Mouse (Mus musculus): ENCODE measurements around the gene Hic1.
"Not testable (repeated sequence)": the region's sequence is repeated elsewhere in the genome, so short reads cannot be mapped to it uniquely, and the experiment has no call there.

Gene Hic1

DNA sequence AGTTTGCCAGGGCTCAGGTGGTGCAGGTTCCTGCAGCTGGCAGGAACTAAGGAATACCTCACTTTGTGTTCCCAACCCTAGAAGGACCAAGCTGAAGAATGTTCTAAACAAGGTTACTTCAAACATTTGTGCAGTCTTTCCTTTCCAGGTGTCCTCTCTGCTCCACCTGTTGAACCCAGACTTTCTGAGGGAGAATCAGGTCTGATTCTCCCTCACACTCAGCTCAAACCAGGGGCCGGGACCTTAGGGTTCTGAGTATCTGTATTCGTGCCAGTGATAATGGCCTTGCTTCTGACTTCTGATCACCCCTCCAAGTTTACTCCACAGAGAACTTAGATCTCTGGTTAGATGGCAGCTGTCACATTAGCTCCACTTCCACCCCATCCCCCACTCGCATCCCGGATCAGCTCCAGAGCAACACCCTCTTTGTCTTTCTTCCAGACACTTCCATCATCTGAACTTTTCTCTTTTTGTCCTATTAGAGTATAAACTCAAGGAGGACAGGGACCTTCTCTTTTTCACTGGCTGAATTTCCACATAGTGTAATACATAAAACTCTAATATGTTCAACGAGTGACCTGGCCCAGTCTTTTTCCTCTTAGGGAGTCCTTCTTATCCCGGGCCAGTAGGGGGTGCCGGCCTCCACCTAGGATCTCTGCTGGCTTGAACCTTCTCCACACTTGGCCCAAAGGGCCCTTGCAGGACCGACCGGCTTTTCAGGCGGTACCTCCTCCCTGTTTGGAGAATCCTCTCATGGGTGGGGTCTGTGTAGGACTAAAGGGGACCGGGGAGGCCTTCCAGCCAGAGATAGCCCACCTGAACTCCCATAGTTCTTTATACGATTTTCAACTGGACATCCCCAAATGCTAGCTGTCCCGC, 23.3 kb upstream of the Hic1 start:
- DNase-seq (ENCODE audit: low spot score) = peak; percentile 83

DNA sequence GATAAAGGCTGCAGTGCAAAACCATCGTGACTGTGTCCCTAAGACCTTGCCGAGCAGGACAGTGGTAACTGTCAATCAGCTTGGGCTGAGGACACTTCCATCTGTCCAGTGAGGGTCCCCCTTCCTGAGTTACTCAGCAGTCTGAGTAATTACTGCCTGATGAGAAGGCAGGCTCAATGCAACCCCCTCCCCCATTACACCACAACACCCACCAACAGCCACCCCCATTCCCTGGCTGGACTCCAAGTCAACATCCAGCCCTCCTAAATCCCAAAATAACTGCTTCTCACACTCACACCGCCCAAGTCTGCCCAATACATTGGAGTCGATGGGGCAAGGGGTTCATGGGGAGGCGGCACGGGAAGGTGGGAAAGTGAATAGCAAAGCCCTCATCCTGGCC, 22.5 kb upstream of the Hic1 start:
- DNase-seq (ENCODE audit: low spot score) = no peak

DNA sequence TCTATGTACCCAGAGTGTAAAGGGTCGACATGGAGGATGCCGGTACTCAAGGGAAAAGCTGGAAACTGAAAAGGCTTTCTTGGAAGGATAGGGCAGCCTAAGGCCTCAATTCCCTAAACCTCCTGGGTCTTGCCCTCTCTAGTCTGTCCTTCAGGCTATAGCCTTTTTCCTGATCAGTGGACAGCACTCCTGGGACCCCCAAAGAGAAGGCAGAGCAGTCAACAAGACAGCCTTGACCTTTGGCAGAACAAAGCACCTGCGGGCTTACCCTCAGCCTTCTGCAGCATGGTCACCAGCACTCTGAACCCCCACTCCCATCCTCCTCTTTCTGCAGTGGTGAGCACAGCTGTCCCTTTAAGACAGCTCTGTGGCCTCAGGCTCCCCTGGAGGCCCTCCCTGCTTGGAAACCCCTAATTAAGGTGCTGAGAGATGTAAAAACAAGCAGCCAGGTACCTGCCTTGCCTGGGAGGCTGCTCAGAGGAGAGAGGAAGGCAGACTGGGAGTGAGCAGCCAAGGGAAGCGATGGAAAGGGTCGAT, 21.7 kb upstream of the Hic1 start, which contains the start of gene Dph1:
Dph1 (minus strand) TSS at position 337 of the 537 bp plus-strand sequence.
- no peak for DNase-seq (ENCODE audit: low spot score)

DNA sequence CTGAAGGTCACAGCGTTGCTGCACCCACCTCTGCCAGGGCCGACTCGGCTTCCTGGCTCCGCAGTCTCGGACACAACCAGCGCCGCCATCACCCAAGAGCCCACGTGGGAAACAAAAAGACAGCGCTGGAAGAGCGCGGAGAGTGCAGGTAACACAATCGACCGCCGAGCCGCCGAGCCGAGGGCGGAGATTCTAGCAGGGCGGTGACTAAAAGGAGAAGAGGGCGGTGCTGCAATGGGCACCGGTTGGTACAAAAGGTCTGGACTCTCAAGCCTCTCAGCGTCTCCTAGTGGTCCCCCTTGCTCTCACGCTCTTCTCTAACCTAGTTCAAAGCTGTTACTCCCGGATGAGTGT, 21.0 kb upstream of the Hic1 start:
- peak; percentile 85 for DNase-seq (ENCODE audit: low spot score)

DNA sequence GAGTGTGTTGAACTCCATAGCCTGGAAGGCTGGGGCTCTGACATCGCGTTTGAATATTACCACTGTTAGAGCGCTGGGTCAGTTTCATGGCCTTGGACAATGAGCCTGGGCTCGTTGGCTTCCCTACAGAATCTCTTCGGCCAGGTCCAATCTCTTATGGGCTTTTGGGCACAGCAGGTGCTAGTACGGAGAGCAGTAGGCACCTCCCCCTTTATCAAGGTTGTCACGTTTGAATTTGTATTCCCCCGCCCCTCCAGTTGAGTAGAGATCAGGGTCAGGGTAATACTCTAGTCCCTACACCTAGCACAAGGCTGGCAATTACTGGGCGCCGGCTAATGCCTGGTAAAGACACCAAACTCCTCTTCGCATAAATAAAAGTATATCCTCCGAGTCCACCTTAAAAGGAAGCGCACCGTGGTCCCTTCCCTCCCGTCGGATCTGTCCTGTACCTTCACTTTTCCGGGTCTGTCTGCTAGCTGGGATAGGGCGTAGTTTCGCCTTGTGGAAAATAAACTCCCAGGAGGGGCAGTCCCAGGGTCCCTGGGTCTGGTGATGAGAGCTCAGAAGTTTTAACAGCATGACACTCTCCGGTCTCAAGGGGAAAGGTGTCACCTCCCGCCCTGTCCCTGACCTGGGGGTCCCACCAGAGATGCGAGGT, 20.5 kb upstream of the Hic1 start:
- DNase-seq (ENCODE audit: low spot score) = no peak

DNA sequence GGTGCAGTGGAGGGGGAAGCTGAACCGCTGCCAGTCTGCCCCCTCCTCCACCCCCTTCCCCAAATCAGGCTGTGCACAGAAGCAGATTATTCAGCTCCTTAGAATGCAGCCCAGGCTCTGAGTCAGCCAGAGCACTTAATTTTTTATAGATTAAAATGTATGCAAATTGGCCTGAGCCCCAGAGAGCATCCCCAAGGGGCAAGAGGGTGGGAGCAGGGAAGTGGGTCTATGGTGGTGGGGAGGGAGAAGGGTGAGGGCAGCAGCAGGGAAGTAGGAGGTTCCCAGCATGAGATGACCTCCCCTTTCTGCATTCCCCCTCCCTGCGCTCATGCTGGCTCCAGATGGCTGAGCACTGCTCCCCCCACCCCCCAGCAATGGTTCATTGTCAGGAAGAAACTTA, 15.7 kb upstream of the Hic1 start:
- no peak for DNase-seq (ENCODE audit: low spot score)

DNA sequence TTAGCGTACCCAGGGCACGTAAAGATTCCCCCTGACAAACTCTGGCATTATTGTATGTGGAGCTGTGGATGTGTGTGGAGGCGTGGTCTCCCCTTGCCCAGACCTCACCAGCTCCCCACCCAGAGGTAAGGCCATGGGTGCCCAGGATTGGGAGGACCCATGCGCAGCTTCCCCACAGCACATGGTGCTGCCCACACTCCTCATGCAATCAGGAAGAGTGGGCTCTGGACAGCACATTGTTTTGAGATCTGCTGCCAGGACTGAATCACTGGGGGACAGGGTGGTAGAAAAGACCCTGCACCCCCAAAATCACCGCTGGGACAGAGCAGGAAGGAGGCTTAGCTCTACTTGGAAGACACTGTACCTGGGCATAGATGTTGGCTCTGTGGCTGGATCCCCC, 15.3 kb upstream of the Hic1 start:
- DNase-seq (ENCODE audit: low spot score) = no peak

DNA sequence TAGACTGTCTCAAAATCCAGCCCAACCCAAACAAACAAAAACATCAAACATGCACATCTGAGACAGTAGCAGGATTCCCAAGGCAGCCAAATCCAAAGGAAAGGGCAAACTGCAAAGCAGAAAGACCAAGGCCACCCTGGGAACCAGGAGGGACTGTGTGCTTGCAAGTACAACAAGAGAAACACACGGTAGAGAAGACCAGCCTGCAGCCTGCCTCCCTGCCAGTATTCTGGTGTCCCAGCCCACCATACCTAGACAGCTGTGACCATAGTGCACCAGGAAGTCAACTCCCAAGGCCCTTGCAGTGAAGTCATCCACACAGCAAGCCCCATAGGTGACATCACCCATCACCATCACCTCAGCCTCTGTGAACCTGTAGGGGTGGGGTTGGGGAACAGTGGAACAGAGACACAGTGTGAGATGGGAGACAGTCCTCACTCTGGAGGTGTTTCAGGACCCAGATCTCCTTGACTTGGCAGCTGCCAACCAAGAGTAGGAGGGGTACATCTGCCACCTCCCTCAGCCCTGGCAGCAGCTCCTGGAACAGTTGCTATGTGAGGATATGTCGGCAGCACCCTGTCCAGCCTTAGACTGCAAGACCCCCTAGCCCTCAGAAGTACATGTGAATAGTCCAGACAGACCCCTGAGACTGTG, 14.7 kb upstream of the Hic1 start:
- DNase-seq (ENCODE audit: low spot score) = no peak

DNA sequence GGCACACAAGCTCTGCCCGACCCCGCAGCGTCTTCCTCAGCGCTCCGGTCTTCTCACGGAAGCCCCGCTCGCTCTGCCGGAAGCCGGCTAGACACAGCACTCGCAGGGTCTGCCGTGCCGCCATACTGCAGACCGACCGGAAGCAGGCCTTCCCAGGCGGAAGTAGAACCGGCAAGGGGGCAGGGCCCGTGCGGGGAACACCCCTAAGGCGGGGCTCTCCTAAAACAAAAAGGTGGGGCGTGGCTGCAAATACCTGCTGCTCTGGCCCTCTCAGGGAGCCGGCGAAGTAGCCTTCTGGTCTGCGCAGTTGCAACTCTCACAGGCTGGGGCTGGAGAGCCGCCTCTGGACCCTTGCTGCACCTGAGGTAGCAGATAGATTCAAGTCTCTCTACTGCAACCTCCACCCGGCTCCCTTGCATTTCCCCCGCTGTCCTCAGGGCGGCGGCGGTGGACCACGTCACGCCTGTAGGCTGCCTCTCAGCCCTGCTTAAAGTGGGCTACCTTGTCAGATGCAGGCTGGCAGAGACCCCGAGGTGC, 9.4 kb upstream of the Hic1 start, which contains the start of gene Ovca2:
Ovca2 (minus strand) TSS at position 164 of the 537 bp plus-strand sequence.
- peak; percentile 89 for DNase-seq (ENCODE audit: low spot score)

DNA sequence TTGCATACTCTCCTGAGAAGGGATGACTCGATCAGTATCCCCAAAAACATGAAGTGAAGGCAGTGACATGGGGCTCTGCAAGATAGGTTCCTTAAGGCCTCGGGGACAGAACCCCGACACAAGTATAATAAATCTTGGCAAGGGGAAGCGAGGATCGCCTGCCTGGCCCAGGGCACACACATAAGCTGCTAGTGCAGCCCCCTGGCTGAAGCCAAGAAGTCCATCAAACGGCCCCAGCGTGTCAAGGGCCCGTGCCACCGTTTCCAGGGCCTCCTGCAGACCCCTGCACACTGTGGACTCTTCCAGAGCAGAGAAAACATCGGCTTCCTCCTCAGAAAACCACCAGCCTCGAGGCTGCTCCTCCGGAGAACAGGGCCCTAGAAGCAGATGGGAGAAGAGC, 8.7 kb upstream of the Hic1 start:
- DNase-seq (ENCODE audit: low spot score) = no peak

DNA sequence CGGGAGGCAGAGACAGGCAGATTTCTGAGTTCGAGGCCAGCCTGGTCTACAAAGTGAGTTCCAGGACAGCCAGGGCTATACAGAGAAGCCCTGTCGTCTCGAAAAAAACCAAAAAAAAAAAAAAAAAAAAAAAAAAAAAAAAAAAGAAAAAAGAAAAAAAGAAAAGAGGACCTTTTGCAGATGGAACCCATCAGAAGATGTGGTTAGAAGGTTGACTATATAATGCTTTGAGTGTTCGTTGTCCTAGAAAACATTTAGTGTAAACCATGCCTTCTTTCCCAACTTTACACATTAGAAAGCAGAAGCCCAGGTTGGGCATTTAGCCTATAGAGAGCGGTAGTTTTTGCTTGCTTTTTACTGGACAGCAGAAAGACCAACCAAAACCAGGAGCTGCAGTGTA, 5.3 kb upstream of the Hic1 start:
- DNase-seq (ENCODE audit: low spot score) = not testable (repeated sequence)

DNA sequence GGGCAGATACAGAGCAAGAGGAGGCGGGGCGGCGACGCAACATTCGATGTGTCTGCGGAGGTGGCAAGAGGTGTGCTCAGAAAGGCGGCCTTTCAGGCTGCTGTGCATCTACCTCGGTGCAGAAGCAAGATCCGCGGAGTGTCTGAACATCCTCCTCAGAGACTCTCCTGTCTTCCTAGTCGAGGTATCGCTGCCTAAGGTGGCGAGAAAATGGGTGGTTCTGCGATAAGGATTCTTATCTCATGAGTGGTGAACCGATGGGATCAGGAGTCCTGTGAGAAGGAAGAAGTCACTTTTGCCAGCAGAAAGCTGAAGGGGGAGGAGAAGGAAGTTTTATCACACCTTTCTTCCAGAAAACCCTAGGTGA, 4.5 kb upstream of the Hic1 start:
- no peak for DNase-seq (ENCODE audit: low spot score)

DNA sequence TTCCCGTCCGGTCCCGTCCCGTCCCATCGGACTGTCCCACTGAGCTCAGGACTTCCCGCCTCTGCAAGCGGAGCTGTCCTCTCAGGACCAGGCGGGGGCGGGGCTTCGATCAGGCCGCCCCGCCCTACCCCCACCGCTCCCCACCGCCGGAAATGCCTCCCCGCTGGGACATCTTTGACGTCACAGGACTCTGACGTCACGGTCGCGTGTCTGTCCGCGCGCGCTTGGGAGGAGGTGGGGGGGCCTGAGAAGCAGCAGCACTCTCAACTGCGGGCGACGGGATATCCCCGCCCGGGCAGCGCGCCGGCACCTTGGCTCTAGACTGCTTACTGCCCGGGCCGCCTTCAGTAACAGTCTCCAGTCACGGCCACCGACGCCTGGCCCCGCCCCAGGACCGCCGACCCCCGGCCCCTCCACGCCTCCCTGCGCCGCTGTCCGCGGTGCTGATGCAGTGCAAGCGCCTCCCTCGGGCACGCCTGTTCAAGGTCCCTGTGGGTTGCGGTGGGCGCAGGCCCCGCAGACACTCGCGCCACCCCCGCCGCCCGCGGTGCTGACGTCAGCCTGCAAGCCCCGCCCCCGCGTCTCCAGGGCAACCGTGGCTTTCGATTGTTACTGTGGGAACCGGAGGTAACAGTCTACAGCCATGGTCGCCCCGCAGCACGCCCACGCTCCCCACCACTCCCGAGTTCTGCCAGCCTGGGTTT, 3.9 kb upstream of the Hic1 start:
- DNase-seq (ENCODE audit: low spot score) = peak; percentile 89

DNA sequence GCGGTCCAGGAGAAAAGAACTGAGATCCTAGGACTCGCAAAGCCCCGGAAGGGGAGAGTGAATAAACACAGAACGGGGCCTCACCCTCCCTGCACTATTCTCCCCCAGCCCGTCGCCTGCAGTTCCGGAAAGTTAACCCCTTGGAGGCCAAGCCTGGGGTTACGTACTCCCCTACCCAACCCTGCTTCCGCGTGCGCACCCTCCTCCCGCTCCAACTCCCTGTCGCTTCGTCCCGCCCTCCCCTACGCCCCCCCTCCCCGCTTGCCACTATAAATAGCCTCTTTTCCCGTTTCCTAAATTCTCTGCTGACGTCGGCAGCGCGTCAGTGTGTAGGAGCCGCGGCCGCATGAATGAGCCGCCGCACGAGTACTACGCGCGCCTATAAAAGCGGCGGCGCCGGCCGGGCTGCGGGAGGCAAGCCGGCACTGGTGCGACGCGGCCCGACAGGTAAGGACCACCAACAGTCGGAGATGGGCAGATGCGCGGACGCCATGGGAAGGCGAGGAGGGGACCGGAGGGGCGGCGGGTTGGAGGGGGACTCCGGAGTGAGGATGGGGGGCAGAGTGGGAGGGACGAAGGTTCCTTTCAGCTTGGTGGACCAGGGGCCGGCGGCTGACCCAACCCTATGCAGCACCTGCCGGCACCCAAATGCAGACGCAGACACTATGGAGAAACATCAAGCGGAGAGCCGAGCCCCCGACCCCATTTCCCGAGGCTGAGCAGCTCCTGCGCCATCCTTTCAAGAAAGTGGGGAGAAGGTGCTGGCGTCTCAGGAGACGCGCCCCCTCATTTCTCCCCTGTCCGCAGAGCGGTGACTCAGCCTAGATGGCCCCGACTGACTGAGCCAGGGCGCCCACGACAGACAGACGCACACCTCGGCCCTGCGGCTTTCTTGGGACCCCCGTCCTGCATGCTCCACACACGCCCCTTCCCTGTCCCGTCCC, 3.1 kb upstream of the Hic1 start:
- peak; percentile 31 for DNase-seq (ENCODE audit: low spot score)

DNA sequence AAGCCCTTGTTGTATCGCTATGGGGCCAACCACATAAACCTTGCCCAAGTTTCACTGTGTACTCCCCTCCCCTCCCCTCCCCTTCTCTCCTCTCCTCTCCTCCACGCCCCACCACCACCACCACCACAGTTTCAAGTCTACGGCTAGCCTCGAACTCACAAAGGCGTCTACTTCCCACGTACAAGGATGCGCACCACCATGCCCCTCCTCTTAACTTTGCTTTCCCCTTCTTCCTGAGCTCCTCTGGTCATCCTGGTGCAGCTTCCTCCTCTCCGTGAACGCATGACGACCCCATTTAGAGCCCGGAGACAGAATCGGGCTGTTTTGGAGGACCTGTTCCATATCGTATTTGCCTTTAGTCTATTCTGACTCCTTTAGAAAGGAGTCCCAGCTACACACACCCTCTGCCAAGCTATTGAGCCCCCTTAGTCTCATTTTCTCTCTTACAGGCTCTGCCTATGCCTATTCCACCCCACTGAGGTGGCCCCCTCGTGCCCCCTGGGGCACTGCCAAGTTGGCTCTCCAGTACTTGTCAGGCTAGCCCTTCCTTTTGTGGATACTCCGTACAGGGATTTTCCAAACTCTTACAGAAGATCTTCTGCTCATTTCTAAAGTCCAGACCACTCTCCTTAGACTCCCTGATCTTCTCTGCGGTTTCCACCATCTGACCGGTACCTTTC, 2.0 kb upstream of the Hic1 start:
- DNase-seq (ENCODE audit: low spot score) = no peak

DNA sequence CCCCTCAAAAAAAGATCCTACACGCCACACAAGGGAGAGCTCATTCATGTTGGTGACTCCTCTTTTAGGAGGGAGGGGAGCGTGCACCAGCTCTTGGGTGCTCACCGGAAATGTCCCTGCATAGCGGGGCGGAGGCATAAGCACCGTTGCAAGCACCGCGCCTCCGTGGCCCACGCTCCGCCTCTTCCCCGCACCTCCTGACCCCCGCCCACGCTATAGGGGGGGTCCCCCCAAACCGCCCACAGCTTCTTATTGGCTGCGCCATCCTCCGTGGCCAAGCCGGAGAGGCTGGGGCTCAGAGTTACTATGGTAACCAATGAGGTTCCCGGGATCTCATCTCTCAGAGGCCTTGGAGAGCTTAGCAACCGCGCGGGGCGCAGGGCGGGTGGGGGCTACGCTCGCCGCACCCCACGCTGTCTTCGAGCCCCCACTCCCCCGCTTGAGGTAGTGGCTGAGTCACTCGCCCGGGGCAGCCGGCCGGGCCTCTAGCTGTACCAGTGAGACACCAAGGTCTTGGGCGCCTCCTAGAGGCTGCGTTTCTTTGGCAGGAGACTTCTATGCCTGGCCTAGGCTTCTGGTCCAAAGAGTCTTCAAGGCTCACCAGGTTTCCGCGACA, 925 bp upstream of the Hic1 start:
- peak; percentile 91 for DNase-seq (ENCODE audit: low spot score)

DNA sequence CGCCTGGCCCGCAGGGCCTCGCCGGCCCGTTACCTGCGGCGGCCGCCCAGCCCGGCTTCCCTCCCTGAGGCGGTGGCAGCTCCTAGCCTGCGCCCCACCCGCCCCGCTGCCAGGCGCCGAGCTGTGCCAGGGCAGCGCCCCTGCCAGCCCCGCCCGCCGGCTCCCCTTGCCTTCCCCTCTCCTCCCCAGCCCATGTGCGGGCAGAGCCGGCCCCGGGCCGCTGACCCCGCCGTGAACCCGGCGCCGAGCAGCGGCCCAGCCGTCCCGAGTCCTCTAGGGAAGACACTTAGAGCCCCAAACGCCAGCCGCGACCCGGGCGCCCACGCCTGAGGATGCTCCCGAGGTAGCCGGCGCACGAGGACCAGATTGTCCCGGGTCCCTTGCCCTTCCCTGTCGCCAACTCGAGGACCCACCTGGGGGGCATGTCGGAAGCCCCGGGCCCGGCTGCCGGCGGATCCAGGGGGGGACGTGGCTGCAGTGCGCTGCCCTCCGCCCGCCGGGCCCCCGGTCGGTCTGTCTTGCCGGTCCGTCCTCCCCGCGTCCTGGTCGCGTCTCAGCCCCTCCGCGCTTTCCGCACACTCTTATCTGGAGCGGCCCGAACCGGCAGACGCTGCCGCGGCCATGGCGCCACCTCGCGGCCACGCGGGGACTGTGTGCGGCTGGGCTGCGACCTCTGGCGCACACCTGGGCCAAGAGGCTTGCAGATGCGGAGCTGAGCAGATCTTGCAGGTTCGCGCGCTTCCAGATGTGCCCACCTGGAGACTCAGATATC, 543 bp downstream of the Hic1 start:
- DNase-seq (ENCODE audit: low spot score) = peak; percentile 86

DNA sequence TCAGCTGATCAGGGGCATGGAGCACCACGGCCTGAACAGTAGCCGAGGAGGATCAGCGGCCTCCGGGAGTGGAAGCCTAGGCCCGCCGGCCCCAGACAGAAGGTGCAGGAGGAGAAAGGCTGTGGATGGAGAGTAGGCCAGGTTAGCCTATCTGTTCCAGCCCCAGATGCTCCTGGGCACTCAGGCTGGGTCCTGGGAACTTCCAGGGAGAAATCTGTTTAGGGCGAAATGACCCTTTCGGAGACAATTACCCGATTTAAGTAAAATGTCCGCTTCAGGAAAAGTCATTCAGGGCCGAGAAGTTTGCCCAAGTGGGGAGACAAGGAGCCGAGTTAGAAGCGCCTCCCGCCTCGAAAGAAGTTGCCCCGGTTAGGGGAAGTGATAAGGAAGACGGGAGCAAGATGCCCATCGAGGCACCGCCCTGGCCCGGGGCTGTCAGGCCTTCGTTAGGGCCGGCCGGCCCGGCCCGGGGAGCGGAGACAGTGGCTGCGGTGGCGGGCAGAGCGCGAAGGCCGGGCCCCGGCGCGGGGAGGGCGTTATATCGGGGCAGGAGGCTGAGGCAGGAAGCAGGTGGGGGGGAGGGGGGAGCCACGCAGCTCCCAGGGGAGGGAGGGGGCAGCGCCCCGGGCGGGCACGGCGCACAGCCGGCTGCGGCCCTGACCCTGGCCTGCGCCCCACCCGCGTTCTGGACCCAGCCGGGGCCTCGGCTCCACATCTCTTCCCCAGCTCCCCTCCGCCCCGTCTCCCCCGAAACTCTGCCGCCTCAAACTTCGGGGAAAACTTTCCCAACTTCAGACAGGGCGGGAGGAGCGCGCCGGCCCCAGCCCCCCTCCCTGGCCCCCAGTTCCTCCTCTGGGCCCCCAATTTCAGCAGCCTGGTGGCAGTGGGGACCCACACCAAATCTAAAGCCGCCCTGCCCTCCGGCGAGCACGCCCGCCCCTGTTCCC, 1.4 kb downstream of the Hic1 start:
- DNase-seq (ENCODE audit: low spot score) = peak; percentile 37

Data from ovary, postnatal 36 days (tissue).